Mouse (Mus musculus): ENCODE measurements around the gene Igsf6. TPM values are rescaled to one million over a fixed set of nuclear protein-coding genes. Genes with fewer than 3 reads are reported as not detected.

The Igsf6 gene
- polyA plus RNA-seq, 1 experiment, result 0.04 TPM

DNA sequence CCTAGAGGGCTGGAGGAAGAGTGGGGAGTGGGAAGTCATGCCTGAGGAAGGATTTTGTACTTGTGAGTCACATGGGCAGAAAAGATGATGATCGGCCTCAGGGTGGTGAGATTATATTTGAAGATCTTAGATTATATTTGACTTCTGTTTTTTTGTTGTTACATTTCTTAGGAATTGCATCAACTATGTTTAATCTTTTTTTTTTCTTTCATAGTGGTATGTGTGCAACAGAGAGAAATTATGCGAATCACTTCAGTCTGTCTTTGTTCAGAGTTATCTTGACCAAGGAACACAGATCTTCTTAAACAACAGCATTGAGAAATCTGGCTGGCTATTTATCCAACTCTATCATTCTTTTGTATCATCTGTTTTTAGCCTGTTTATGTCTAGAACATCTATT, 26.7 kb downstream of the Igsf6 start:
- Histone ChIP-seq H3ac (ENCODE audit: control insufficient read depth, insufficient read length) (no peak overlapping the region), H3K27me3 (ENCODE audit: control insufficient read depth, insufficient read depth, insufficient read length) (no peaks in the 10 kb centered on the region), H3K36me3 (ENCODE audit: control insufficient read depth, insufficient read depth) (peaks cover 16% of the 10 kb centered on the region), H3K4me3 (no peak overlapping the region), H3K4me2 (ENCODE audit: low read depth) (no peak overlapping the region), H3K79me2 (ENCODE audit: control insufficient read depth, insufficient read depth) (peaks cover 83% of the 10 kb centered on the region)
- TF ChIP-seq MYOD1 (IDR thresholded peaks at IDR 0.05; ENCODE audit: control insufficient read depth in 1 of 3, insufficient read length in 2 of 3, low read depth in 2 of 3) (no peak), E2F4 (IDR thresholded peaks at IDR 0.05; ENCODE audit: insufficient read depth) (no peak), USF1 (IDR thresholded peaks at IDR 0.05; ENCODE audit: low read depth) (peak; percentile 6), REST (IDR thresholded peaks at IDR 0.05; ENCODE audit: insufficient read depth, insufficient read length) (no peak), CEBPB (IDR thresholded peaks at IDR 0.05; ENCODE audit: insufficient read depth, poor library complexity, severe bottlenecking) (peak; percentile 33; the same call in 1 of the 2 replicates)

- H3K4me3 ChIP-seq, result no peak overlapping the region
Observed at GRCm38 (mm10) chr7:121045671-121046453, 28.5 kb downstream of the Igsf6 start.

GRCm38 (mm10) chr7:121044251-121044650, 30.1 kb downstream of the Igsf6 start:
- peaks cover 97% of the 10 kb centered on the region for H3K79me2 ChIP-seq (ENCODE audit: control insufficient read depth, insufficient read depth)
- H3ac ChIP-seq (ENCODE audit: control insufficient read depth, insufficient read length), result no peak overlapping the region
- no peaks in the 10 kb centered on the region for H3K27me3 ChIP-seq (ENCODE audit: control insufficient read depth, insufficient read depth, insufficient read length)
- no peak overlapping the region for H3K4me3 ChIP-seq
- H3K36me3 ChIP-seq (ENCODE audit: control insufficient read depth, insufficient read depth), result peaks cover 3% of the 10 kb centered on the region
- H3K4me2 ChIP-seq (ENCODE audit: low read depth), result no peak overlapping the region
- TF ChIP-seq REST (IDR thresholded peaks at IDR 0.05; ENCODE audit: insufficient read depth, insufficient read length) (no peak), MYOG (IDR thresholded peaks at IDR 0.05; ENCODE audit: control insufficient read depth in 1 of 3, insufficient read depth in 1 of 3, insufficient read length in 2 of 3, low read depth in 2 of 3) (no peak), CEBPB (IDR thresholded peaks at IDR 0.05; ENCODE audit: insufficient read depth, poor library complexity, severe bottlenecking) (no peak), SRF (IDR thresholded peaks at IDR 0.05; ENCODE audit: control insufficient read depth, insufficient read length, low read depth) (no peak), TCF3 (IDR thresholded peaks at IDR 0.05; ENCODE audit: insufficient read length, low read depth) (no peak), TCF12 (IDR thresholded peaks at IDR 0.05; ENCODE audit: insufficient read depth, poor library complexity, severe bottlenecking) (no peak), USF1 (IDR thresholded peaks at IDR 0.05; ENCODE audit: low read depth) (no peak), POLR2A (IDR thresholded peaks at IDR 0.05; ENCODE audit: insufficient read length, low read depth) (no peak), POLR2AphosphoS2 (IDR thresholded peaks at IDR 0.05; ENCODE audit: insufficient read length, low read depth) (no peak), E2F4 (IDR thresholded peaks at IDR 0.05; ENCODE audit: insufficient read depth) (no peak), MAX (IDR thresholded peaks at IDR 0.05; ENCODE audit: low read depth) (no peak), MYOD1 (IDR thresholded peaks at IDR 0.05; ENCODE audit: control insufficient read depth in 1 of 3, insufficient read length in 2 of 3, low read depth in 2 of 3) (no peak)

More at GRCm38 (mm10) chr7:121045671-121046453, 28.5 kb downstream of the Igsf6 start:
- H3K79me2 ChIP-seq (ENCODE audit: control insufficient read depth, insufficient read depth), result peaks cover 97% of the 10 kb centered on the region
- no peak for TF ChIP-seq MYOG (IDR thresholded peaks at IDR 0.05; ENCODE audit: control insufficient read depth in 1 of 3, insufficient read depth in 1 of 3, insufficient read length in 2 of 3, low read depth in 2 of 3)
- H3K4me2 ChIP-seq (ENCODE audit: low read depth), result no peak overlapping the region
- no peaks in the 10 kb centered on the region for H3K27me3 ChIP-seq (ENCODE audit: control insufficient read depth, insufficient read depth, insufficient read length)
- no peak overlapping the region for H3ac ChIP-seq (ENCODE audit: control insufficient read depth, insufficient read length)
- peaks cover 7% of the 10 kb centered on the region for H3K36me3 ChIP-seq (ENCODE audit: control insufficient read depth, insufficient read depth)

DNA sequence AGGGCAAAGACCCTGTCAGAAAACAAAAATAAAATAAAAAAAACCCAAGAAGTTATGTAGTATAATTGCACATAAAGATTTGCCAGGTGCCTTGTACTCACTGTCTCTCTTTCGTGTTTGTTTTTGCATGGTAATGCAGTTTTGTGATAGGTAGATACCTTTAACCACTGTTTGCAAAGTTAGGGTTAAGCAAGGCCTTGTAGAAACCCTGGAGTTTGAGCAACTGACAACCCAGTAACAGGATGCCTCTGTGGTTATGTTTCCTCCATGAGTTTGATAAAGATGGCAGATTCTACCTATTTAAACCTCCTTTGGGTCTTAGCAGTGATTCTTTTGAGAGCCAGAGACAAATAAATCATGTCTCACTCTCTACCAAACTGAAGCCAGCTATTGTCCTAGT, 30.9 kb downstream of the Igsf6 start:
- Histone ChIP-seq H3K27me3 (ENCODE audit: control insufficient read depth, insufficient read depth, insufficient read length) (no peaks in the 10 kb centered on the region), H3K4me3 (no peak overlapping the region), H3K4me2 (ENCODE audit: low read depth) (no peak overlapping the region), H3ac (ENCODE audit: control insufficient read depth, insufficient read length) (no peak overlapping the region), H3K36me3 (ENCODE audit: control insufficient read depth, insufficient read depth) (no peaks in the 10 kb centered on the region), H3K79me2 (ENCODE audit: control insufficient read depth, insufficient read depth) (peaks cover 97% of the 10 kb centered on the region)
- no peak for TF ChIP-seq E2F4 (IDR thresholded peaks at IDR 0.05; ENCODE audit: insufficient read depth)
- TF ChIP-seq POLR2AphosphoS2 (IDR thresholded peaks at IDR 0.05; ENCODE audit: insufficient read length, low read depth), result no peak
- TF ChIP-seq MYOD1 (IDR thresholded peaks at IDR 0.05; ENCODE audit: control insufficient read depth in 1 of 3, insufficient read length in 2 of 3, low read depth in 2 of 3), result no peak
- no peak for TF ChIP-seq SRF (IDR thresholded peaks at IDR 0.05; ENCODE audit: control insufficient read depth, insufficient read length, low read depth)
- TF ChIP-seq TCF3 (IDR thresholded peaks at IDR 0.05; ENCODE audit: insufficient read length, low read depth), result no peak
- TF ChIP-seq POLR2A (IDR thresholded peaks at IDR 0.05; ENCODE audit: insufficient read length, low read depth), result no peak
- no peak for TF ChIP-seq MYOG (IDR thresholded peaks at IDR 0.05; ENCODE audit: control insufficient read depth in 1 of 3, insufficient read depth in 1 of 3, insufficient read length in 2 of 3, low read depth in 2 of 3)
- no peak for TF ChIP-seq REST (IDR thresholded peaks at IDR 0.05; ENCODE audit: insufficient read depth, insufficient read length)
- TF ChIP-seq MAX (IDR thresholded peaks at IDR 0.05; ENCODE audit: low read depth), result no peak
- TF ChIP-seq USF1 (IDR thresholded peaks at IDR 0.05; ENCODE audit: low read depth), result no peak
- TF ChIP-seq CEBPB (IDR thresholded peaks at IDR 0.05; ENCODE audit: insufficient read depth, poor library complexity, severe bottlenecking), result no peak
- no peak for TF ChIP-seq TCF12 (IDR thresholded peaks at IDR 0.05; ENCODE audit: insufficient read depth, poor library complexity, severe bottlenecking)

DNA sequence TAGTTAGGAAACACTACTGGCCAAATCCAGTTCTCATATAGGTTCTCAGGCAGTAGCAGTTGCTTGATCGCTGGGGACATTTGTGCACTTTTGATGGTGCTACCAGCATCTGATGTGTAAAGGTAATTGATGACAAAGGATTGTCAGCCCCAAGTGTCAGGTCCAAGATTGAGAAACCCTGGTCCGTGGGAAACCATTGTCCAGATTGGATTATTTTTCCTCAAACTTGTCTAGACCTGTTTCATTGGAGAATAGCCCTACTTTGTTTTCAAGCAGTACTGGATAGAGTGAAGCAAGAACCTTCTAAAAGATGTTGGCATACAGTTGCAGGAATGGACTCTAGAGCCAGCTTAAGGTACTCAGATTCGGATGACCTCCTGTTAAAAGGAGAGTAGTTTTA, 31.4 kb downstream of the Igsf6 start:
- TF ChIP-seq POLR2A (IDR thresholded peaks at IDR 0.05; ENCODE audit: insufficient read length, low read depth) (no peak), TCF12 (IDR thresholded peaks at IDR 0.05; ENCODE audit: insufficient read depth, poor library complexity, severe bottlenecking) (no peak), CEBPB (IDR thresholded peaks at IDR 0.05; ENCODE audit: insufficient read depth, poor library complexity, severe bottlenecking) (no peak), USF1 (IDR thresholded peaks at IDR 0.05; ENCODE audit: low read depth) (no peak), MYOG (IDR thresholded peaks at IDR 0.05; ENCODE audit: control insufficient read depth in 1 of 3, insufficient read depth in 1 of 3, insufficient read length in 2 of 3, low read depth in 2 of 3) (no peak), POLR2AphosphoS2 (IDR thresholded peaks at IDR 0.05; ENCODE audit: insufficient read length, low read depth) (no peak), MYOD1 (IDR thresholded peaks at IDR 0.05; ENCODE audit: control insufficient read depth in 1 of 3, insufficient read length in 2 of 3, low read depth in 2 of 3) (no peak), SRF (IDR thresholded peaks at IDR 0.05; ENCODE audit: control insufficient read depth, insufficient read length, low read depth) (no peak), MAX (IDR thresholded peaks at IDR 0.05; ENCODE audit: low read depth) (no peak), TCF3 (IDR thresholded peaks at IDR 0.05; ENCODE audit: insufficient read length, low read depth) (no peak), REST (IDR thresholded peaks at IDR 0.05; ENCODE audit: insufficient read depth, insufficient read length) (no peak), E2F4 (IDR thresholded peaks at IDR 0.05; ENCODE audit: insufficient read depth) (no peak)
- Histone ChIP-seq H3K36me3 (ENCODE audit: control insufficient read depth, insufficient read depth) (no peaks in the 10 kb centered on the region), H3K27me3 (ENCODE audit: control insufficient read depth, insufficient read depth, insufficient read length) (no peaks in the 10 kb centered on the region), H3K79me2 (ENCODE audit: control insufficient read depth, insufficient read depth) (peaks cover 96% of the 10 kb centered on the region), H3ac (ENCODE audit: control insufficient read depth, insufficient read length) (no peak overlapping the region), H3K4me3 (no peak overlapping the region), H3K4me2 (ENCODE audit: low read depth) (no peak overlapping the region)

All from myocyte (in vitro differentiated cells).